Mouse (Mus musculus) embryonic fibroblast, embryonic 13.5 days (primary cell): ENCODE measurements around the gene Timm29.

Source experiments
- CTCF ChIP-seq: IDR thresholded peaks from 2 replicates; pipeline ENCODE4 v1.5.1; 2011; ENCODE audit warnings: mild to moderate bottlenecking, control low read depth, low read length, moderate library complexity, borderline replicate concordance; ENCODE audit not compliant: insufficient read depth
- POLR2A ChIP-seq: IDR thresholded peaks from 2 replicates; pipeline ENCODE4 v1.6.1; 2011; ENCODE audit warnings: low read depth, mild to moderate bottlenecking, control low read depth, low read length, moderate library complexity

DNA sequence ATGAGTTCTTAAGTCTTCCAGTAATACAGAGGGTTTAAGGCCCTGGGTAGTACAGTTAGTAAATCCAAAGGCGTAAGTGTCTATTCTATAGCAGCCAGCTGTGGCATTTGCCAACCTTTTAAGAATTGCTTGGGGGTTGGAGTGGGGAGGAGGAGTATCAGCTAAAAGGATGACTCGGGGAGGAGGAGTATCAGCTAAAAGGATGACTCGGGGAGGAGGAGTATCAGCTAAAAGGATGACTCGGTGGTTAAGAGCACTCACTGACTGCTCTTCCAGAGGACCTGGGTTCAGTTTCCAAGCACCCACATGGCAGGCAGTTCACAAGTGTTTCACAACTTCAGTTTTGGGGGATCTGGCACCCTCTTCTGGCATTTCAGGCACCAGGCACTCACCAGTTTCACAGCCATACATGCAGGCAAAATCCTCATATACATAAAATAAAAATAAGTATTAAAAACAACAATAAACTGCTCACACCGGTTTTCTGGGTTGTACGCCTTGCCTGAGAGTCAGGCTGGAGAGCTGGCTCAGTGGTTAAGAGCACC lies 37.3 kb upstream of the Timm29 start:
- no peak for TF ChIP-seq POLR2A
- TF ChIP-seq CTCF: no peak
